Mouse (Mus musculus) lung, embryonic 14.5 days (tissue): ENCODE measurements at regions not wholly inside any gene's neighbourhood (a gene's known extent, or its start where the extent isn't known, plus 50 kb on each side); places are given as distances from the start of the nearest gene placed in this dataset.

ENCODE experiments used
- ATAC-seq: fragments of 200-750 bp; cut with Nextera tagmentation; 2 replicates; pipeline ENCODE4 v1.8.0; 2017; ENCODE audit warnings: mild to moderate bottlenecking, moderate TSS enrichment, moderate library complexity; ENCODE audit not compliant: insufficient read depth
- DNase-seq: peaks from one replicate; pipeline ENCODE4 v3.0.0-alpha.2; 2015
- H3K27ac ChIP-seq: fragments of 300-500 bp; sonication (generic); 2 replicates; pipeline ENCODE4 v1.5.1; 2014; ENCODE audit warnings: low read depth, mild to moderate bottlenecking, moderate library complexity
- H3K27me3 ChIP-seq: fragments of 300-500 bp; sonication (generic); 2 replicates; pipeline ENCODE4 v1.6.1; 2014; ENCODE audit warnings: low read length, control low read depth; ENCODE audit not compliant: insufficient read depth
- H3K36me3 ChIP-seq: fragments of 300-500 bp; sonication (generic); 2 replicates; pipeline ENCODE4 v1.6.1; 2014; ENCODE audit warnings: control low read depth; ENCODE audit not compliant: insufficient read depth
- H3K4me1 ChIP-seq: fragments of 300-500 bp; sonication (generic); 2 replicates; pipeline ENCODE4 v1.6.1; 2014; ENCODE audit warnings: antibody characterized with exemption, control low read depth; ENCODE audit not compliant: insufficient read depth
- H3K4me2 ChIP-seq: fragments of 300-500 bp; sonication (generic); 2 replicates; pipeline ENCODE4 v1.6.1; 2014; ENCODE audit warnings: mild to moderate bottlenecking
- H3K4me3 ChIP-seq: fragments of 300-500 bp; sonication (generic); 2 replicates; pipeline ENCODE4 v1.5.1; 2014; ENCODE audit warnings: low read depth, low read length
- H3K9ac ChIP-seq: fragments of 300-500 bp; sonication (generic); 2 replicates; pipeline ENCODE4 v1.6.1; 2014
- H3K9me3 ChIP-seq: fragments of 300-500 bp; sonication (generic); 2 replicates; pipeline ENCODE4 v1.6.1; 2016; ENCODE audit warnings: low read depth, low read length, control low read depth
- CTCF ChIP-seq: IDR thresholded peaks from 2 replicates; pipeline ENCODE4 v1.5.1; 2016; ENCODE audit warnings: antibody characterized with exemption, low read depth
- WGBS: fragments of 180-500 bp; shearing (Covaris S2); extraction: QIAGEN DNeasy Blood & Tissue Kit; methylation state at CpG from one replicate; pipeline ENCODE4 v1.1.7; 2014; 5-methylcytosine and 5-hydroxymethylcytosine counted together

GRCm38 (mm10) chr17:84010492-84011060, 162.8 kb upstream of the Haao start:
- H3K27me3 ChIP-seq: no peaks in the 10 kb centered on the region
- no peak for DNase-seq
- 79% methylated on average over 3 of the region's 3 CpGs for WGBS
- no peak for ATAC-seq
- H3K27ac ChIP-seq: no peak overlapping the region
- H3K4me1 ChIP-seq: no peaks in the 10 kb centered on the region
- no peak overlapping the region for H3K4me3 ChIP-seq
- H3K36me3 ChIP-seq: no peaks in the 10 kb centered on the region
- H3K9ac ChIP-seq: no peak overlapping the region
- no peaks in the 10 kb centered on the region for H3K9me3 ChIP-seq
- TF ChIP-seq CTCF: no peak
- H3K4me2 ChIP-seq: no peak overlapping the region

- TF ChIP-seq CTCF: no peak
- Histone ChIP-seq H3K9me3 (no peaks in the 10 kb centered on the region), H3K36me3 (no peaks in the 10 kb centered on the region), H3K9ac (no peak overlapping the region), H3K4me2 (no peak overlapping the region), H3K4me3 (no peak overlapping the region), H3K27ac (no peak overlapping the region), H3K4me1 (no peaks in the 10 kb centered on the region), H3K27me3 (no peaks in the 10 kb centered on the region)
- no peak for ATAC-seq
- DNase-seq: no peak
- WGBS: 67% methylated on average over 7 of the region's 7 CpGs
These were observed 162.2 kb upstream of the Haao start for GRCm38 (mm10) chr17:84009966-84010365.

- H3K4me2 ChIP-seq: no peak overlapping the region
- no peak overlapping the region for H3K4me3 ChIP-seq
- H3K4me1 ChIP-seq: no peaks in the 10 kb centered on the region
- peak overlapping the region; percentile 74 for H3K27ac ChIP-seq
- H3K27me3 ChIP-seq: no peaks in the 10 kb centered on the region
- 0 out of 2 replicates have a peak, but pooled peaks have one; percentile 18 for ATAC-seq
- no peaks in the 10 kb centered on the region for H3K9me3 ChIP-seq
- no peak overlapping the region for H3K9ac ChIP-seq
- WGBS: 75% methylated on average over 8 of the region's 8 CpGs
- DNase-seq: no peak
- no peak for TF ChIP-seq CTCF
- H3K36me3 ChIP-seq: no peaks in the 10 kb centered on the region
These were observed 161.4 kb upstream of the Haao start for GRCm38 (mm10) chr17:84009194-84009593.

GRCm38 (mm10) chr17:84008682-84009052, 160.9 kb upstream of the Haao start:
- no peak overlapping the region for H3K9ac ChIP-seq
- ATAC-seq (no peak), DNase-seq (no peak)
- 0 out of 2 replicates have a peak, but pooled peaks cover under 1% of the 10 kb centered on the region for H3K4me1 ChIP-seq
- H3K4me3 ChIP-seq: no peak overlapping the region
- TF ChIP-seq CTCF: no peak
- H3K4me2 ChIP-seq: no peak overlapping the region
- WGBS: 52% methylated on average over 7 of the region's 7 CpGs
- H3K27ac ChIP-seq: peak overlapping the region; percentile 74; the same call in 1 of the 2 replicates
- H3K36me3 ChIP-seq: no peaks in the 10 kb centered on the region
- H3K9me3 ChIP-seq: no peaks in the 10 kb centered on the region
- H3K27me3 ChIP-seq: no peaks in the 10 kb centered on the region

GRCm38 (mm10) chr17:84008035-84008681, 160.4 kb upstream of the Haao start:
- WGBS: 83% methylated on average over 12 of the region's 12 CpGs
- no peaks in the 10 kb centered on the region for H3K36me3 ChIP-seq
- H3K4me3 ChIP-seq: no peak overlapping the region
- 0 out of 2 replicates have a peak, but pooled peaks have one; percentile 24 for TF ChIP-seq CTCF
- ATAC-seq: no peak
- no peak overlapping the region for H3K27ac ChIP-seq
- no peaks in the 10 kb centered on the region for H3K9me3 ChIP-seq
- no peak overlapping the region for H3K9ac ChIP-seq
- DNase-seq: no peak
- no peaks in the 10 kb centered on the region for H3K27me3 ChIP-seq
- H3K4me2 ChIP-seq: no peak overlapping the region
- 0 out of 2 replicates have a peak, but pooled peaks cover 2% of the 10 kb centered on the region for H3K4me1 ChIP-seq

GRCm38 (mm10) chr17:84006748-84007147, 159.0 kb upstream of the Haao start:
- ATAC-seq (no peak), DNase-seq (no peak)
- 89% methylated on average over 9 of the region's 9 CpGs for WGBS
- 0 out of 2 replicates have a peak, but pooled peaks cover 2% of the 10 kb centered on the region for H3K4me1 ChIP-seq
- no peaks in the 10 kb centered on the region for H3K9me3 ChIP-seq
- TF ChIP-seq CTCF: no peak
- H3K9ac ChIP-seq: no peak overlapping the region
- no peak overlapping the region for H3K4me2 ChIP-seq
- H3K27ac ChIP-seq: no peak overlapping the region
- H3K27me3 ChIP-seq: no peaks in the 10 kb centered on the region
- H3K36me3 ChIP-seq: no peaks in the 10 kb centered on the region
- H3K4me3 ChIP-seq: no peak overlapping the region

GRCm38 (mm10) chr17:84004237-84004636, 156.5 kb upstream of the Haao start:
- no peaks in the 10 kb centered on the region for H3K27me3 ChIP-seq
- ATAC-seq (no peak), DNase-seq (no peak)
- H3K4me2 ChIP-seq: peak overlapping the region; percentile 35; the same call in 1 of the 2 replicates
- H3K27ac ChIP-seq: peak overlapping the region; percentile 80
- H3K4me1 ChIP-seq: 0 out of 2 replicates have a peak, but pooled peaks cover 2% of the 10 kb centered on the region
- no peak overlapping the region for H3K4me3 ChIP-seq
- no peak for TF ChIP-seq CTCF
- H3K36me3 ChIP-seq: no peaks in the 10 kb centered on the region
- WGBS: 55% methylated on average over 6 of the region's 6 CpGs
- H3K9ac ChIP-seq: 0 out of 2 replicates have a peak overlapping the region, but pooled peaks have one; percentile 11
- H3K9me3 ChIP-seq: no peaks in the 10 kb centered on the region
